ENCODE assay signal across 17 mouse cellular contexts in the genomic region with DNA sequence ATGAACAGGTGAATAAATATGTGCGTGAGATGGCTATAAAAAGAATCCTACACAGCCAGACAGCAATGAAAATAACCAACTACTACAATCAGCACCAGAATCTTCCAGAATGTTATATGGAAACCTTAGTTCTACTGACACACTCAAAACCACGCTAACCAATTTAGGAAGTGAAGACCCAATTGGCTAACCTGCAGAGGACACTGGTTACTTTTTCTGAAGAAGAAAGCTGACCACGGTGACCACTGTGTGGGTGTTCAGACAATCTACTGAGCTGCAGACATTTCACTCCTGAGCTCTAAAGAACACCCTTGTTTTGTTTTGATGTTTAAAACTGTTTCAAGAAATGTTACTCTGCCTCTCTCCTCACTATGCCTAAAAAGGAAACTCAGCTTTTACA.
"Had no signal": no experiment of that assay in that cellular context is flagged by ENCODE, and none has a peak within 500 bp of the region (broad histone marks: within the 10 kb centered on the region; RNA-seq: fewer than 3 reads in every experiment).

No protein-coding gene starts in this region.

- H3K27me3 ChIP-seq: kidney, embryonic 15.5 days; liver, embryonic 13.5 days; midbrain, embryonic 13.5 days had no signal

- DNase-seq: kidney, adult 11 months; kidney, adult 8-10 months; kidney, postnatal 10 days; kidney, postnatal 36 days; layer of hippocampus, postnatal 36 days; liver, embryonic 13.5 days; lung, embryonic 14.5 days; thymus, adult 2 months; thymus, postnatal 36 days had no signal

- H3K4me3 ChIP-seq: kidney, embryonic 15.5 days; left cerebral cortex, adult 2 months; liver, embryonic 13.5 days; midbrain, embryonic 10.5 days; midbrain, embryonic 13.5 days; myocyte had no signal

- ATAC-seq: lung, postnatal 0 days; midbrain, embryonic 13.5 days; midbrain, embryonic 16.5 days had no signal

- H3K27ac ChIP-seq: kidney, embryonic 15.5 days; left cerebral cortex, adult 2 months; liver, embryonic 13.5 days; midbrain, embryonic 10.5 days; midbrain, embryonic 13.5 days; stomach, postnatal 0 days had no signal

- H3K9ac ChIP-seq: kidney, embryonic 15.5 days; liver, embryonic 13.5 days; lung, embryonic 14.5 days; midbrain, embryonic 13.5 days had no signal

- H3K4me1 ChIP-seq: midbrain, embryonic 10.5 days; midbrain, embryonic 13.5 days had no signal

- H3K9me3 ChIP-seq: kidney, embryonic 15.5 days; liver, embryonic 13.5 days; midbrain, embryonic 10.5 days; midbrain, embryonic 13.5 days had no signal
